Mouse (Mus musculus) MEL (cell line): ENCODE measurements around the gene Mrgprg. TPM values are rescaled to one million over a fixed set of nuclear protein-coding genes. Genes with fewer than 3 reads are reported as not detected.

Experiments
- DNase-seq: peaks from one replicate; pipeline ENCODE4 v3.0.0; 2011; ENCODE audit warnings: low read depth, low spot score
- H3K27ac ChIP-seq: 2 replicates; pipeline ENCODE4 v1.5.1; 2012; ENCODE audit warnings: low read depth, mild to moderate bottlenecking, control low read depth, low read length, moderate library complexity; ENCODE audit not compliant: control insufficient read depth
- H3K27me3 ChIP-seq, 2 experiments: fragments of 150-350 bp in 1 of 2; sonication (generic) in 1 of 2; 2 replicates each; pipeline ENCODE4 v1.6.1; 2012; ENCODE audit warnings: low read length in 2 of 2, mild to moderate bottlenecking in 2 of 2, improper control_type of control experiment in 1 of 2, moderate library complexity in 1 of 2; ENCODE audit not compliant: insufficient read depth in 2 of 2, control insufficient read depth in 1 of 2
- H3K36me3 ChIP-seq, 2 experiments: 2 replicates each; pipeline ENCODE4 v1.6.1; 2012 to 2014; ENCODE audit warnings: low read length in 2 of 2, improper control_type of control experiment in 1 of 2, inconsistent platforms in 1 of 2, mild to moderate bottlenecking in 1 of 2; ENCODE audit not compliant: insufficient read depth in 2 of 2, control insufficient read depth in 1 of 2
- H3K4me1 ChIP-seq, 2 experiments: fragments of 150-350 bp in 1 of 2; sonication (generic) in 1 of 2; 2 replicates each; pipeline ENCODE4 v1.6.1; 2012; ENCODE audit warnings: low read length in 2 of 2, improper control_type of control experiment in 1 of 2, mild to moderate bottlenecking in 1 of 2; ENCODE audit not compliant: insufficient read depth in 2 of 2, control insufficient read depth in 1 of 2
- H3K4me3 ChIP-seq, 2 experiments: fragments of 150-350 bp in 1 of 2; sonication (generic) in 1 of 2; 2 replicates each; pipeline ENCODE4 v1.5.1; 2012; ENCODE audit warnings: low read depth in 2 of 2, low read length in 2 of 2, mild to moderate bottlenecking in 2 of 2, moderate library complexity in 2 of 2, control low read depth in 1 of 2, improper control_type of control experiment in 1 of 2; ENCODE audit not compliant: control insufficient read depth in 1 of 2, insufficient read depth in 1 of 2
- H3K79me2 ChIP-seq: 2 replicates; pipeline ENCODE4 v1.6.1; 2012; ENCODE audit warnings: mild to moderate bottlenecking, low read length, moderate library complexity; ENCODE audit not compliant: control insufficient read depth, poor library complexity, insufficient read depth
- H3K9ac ChIP-seq: 2 replicates; pipeline ENCODE4 v1.6.1; 2012; ENCODE audit warnings: low read depth, mild to moderate bottlenecking, control low read depth, low read length, moderate library complexity; ENCODE audit not compliant: control insufficient read depth, poor library complexity, severe bottlenecking
- H3K9me3 ChIP-seq: fragments of 150-350 bp; sonication (generic); replicated peaks from 2 replicates; pipeline ENCODE4 v1.6.1; 2012; ENCODE audit warnings: mild to moderate bottlenecking, low read length, improper control_type of control experiment, moderate library complexity; ENCODE audit not compliant: insufficient read depth
- BHLHE40 ChIP-seq: IDR thresholded peaks from 2 replicates; pipeline ENCODE4 v1.6.1; 2012; ENCODE audit warnings: low read depth, mild to moderate bottlenecking, inconsistent platforms, low read length, improper control_type of control experiment, borderline replicate concordance
- CHD2 ChIP-seq: IDR thresholded peaks from 2 replicates; pipeline ENCODE4 v1.6.1; 2011; ENCODE audit warnings: low read length, improper control_type of control experiment
- CTCF ChIP-seq, 3 experiments: IDR thresholded peaks in 2 of 3; conservative IDR thresholded peaks in 1 of 3; 2 replicates each; pipeline ENCODE4 v1.5.1; 2011 to 2012; ENCODE audit warnings: low read length in 3 of 3, low read depth in 2 of 3, mild to moderate bottlenecking in 2 of 3, improper control_type of control experiment in 1 of 3, inconsistent platforms in 1 of 3, mixed read lengths in 1 of 3, moderate library complexity in 1 of 3; ENCODE audit not compliant: control insufficient read depth in 1 of 3, insufficient read depth in 1 of 3, poor library complexity in 1 of 3, severe bottlenecking in 1 of 3
- E2F4 ChIP-seq: IDR thresholded peaks from 2 replicates; pipeline ENCODE4 v1.6.1; 2011; ENCODE audit warnings: low read depth, low read length, improper control_type of control experiment, borderline replicate concordance
- ETS1 ChIP-seq: IDR thresholded peaks from 2 replicates; pipeline ENCODE4 v1.6.1; 2012; ENCODE audit warnings: low read depth, mild to moderate bottlenecking, inconsistent platforms, low read length, improper control_type of control experiment, moderate library complexity
- GABPA ChIP-seq: IDR thresholded peaks from 2 replicates; pipeline ENCODE4 v1.6.1; 2012; ENCODE audit warnings: low read depth, mild to moderate bottlenecking, inconsistent platforms, low read length, improper control_type of control experiment, moderate library complexity
- HCFC1 ChIP-seq: IDR thresholded peaks from 2 replicates; pipeline ENCODE4 v1.6.1; 2012; ENCODE audit warnings: low read depth, mild to moderate bottlenecking, inconsistent platforms, low read length, improper control_type of control experiment, moderate library complexity
- KAT2A ChIP-seq: conservative IDR thresholded peaks from 2 replicates; pipeline ENCODE4 v1.6.1; 2012; ENCODE audit warnings: low read depth, low read length, improper control_type of control experiment, inconsistent platforms
- MAFK ChIP-seq: IDR thresholded peaks from 2 replicates; pipeline ENCODE4 v1.6.1; 2011; ENCODE audit warnings: low read depth, mild to moderate bottlenecking, low read length, improper control_type of control experiment, borderline replicate concordance
- MAX ChIP-seq: IDR thresholded peaks from 2 replicates; pipeline ENCODE4 v1.6.1; 2011; ENCODE audit warnings: low read length, improper control_type of control experiment
- MAZ ChIP-seq: IDR thresholded peaks from 2 replicates; pipeline ENCODE4 v1.6.1; 2012; ENCODE audit warnings: low read depth, mild to moderate bottlenecking, inconsistent platforms, low read length, improper control_type of control experiment
- MYB ChIP-seq: IDR thresholded peaks from 2 replicates; pipeline ENCODE4 v1.6.1; 2011; ENCODE audit warnings: mild to moderate bottlenecking, low read depth, low read length, improper control_type of control experiment
- MYC ChIP-seq: IDR thresholded peaks from 2 replicates; pipeline ENCODE4 v1.6.1; 2011; ENCODE audit warnings: low read depth, mild to moderate bottlenecking, low read length, improper control_type of control experiment, moderate library complexity
- NELFE ChIP-seq: IDR thresholded peaks from 2 replicates; pipeline ENCODE4 v1.6.1; 2011; ENCODE audit warnings: low read depth, low read length, improper control_type of control experiment
- NRF1 ChIP-seq: IDR thresholded peaks from 2 replicates; pipeline ENCODE4 v1.6.1; 2014; ENCODE audit warnings: low read depth, mild to moderate bottlenecking, inconsistent platforms, low read length, improper control_type of control experiment, moderate library complexity; ENCODE audit not compliant: poor library complexity, insufficient read depth, severe bottlenecking
- POLR2A ChIP-seq, 2 experiments: IDR thresholded peaks; 2 replicates each; pipeline ENCODE4 v1.6.1; 2011 to 2012; ENCODE audit warnings: low read length in 2 of 2, mild to moderate bottlenecking in 2 of 2, control low read depth in 1 of 2, improper control_type of control experiment in 1 of 2, low read depth in 1 of 2, moderate library complexity in 1 of 2; ENCODE audit not compliant: control insufficient read depth in 1 of 2, insufficient read depth in 1 of 2, poor library complexity in 1 of 2
- RAD21 ChIP-seq: IDR thresholded peaks from 2 replicates; pipeline ENCODE4 v1.6.1; 2011; ENCODE audit warnings: mild to moderate bottlenecking, low read depth, low read length, improper control_type of control experiment
- SMC3 ChIP-seq: IDR thresholded peaks from 2 replicates; pipeline ENCODE4 v1.6.1; 2011; ENCODE audit warnings: low read depth, low read length, improper control_type of control experiment
- TCF12 ChIP-seq: IDR thresholded peaks from 2 replicates; pipeline ENCODE4 v1.6.1; 2014; ENCODE audit warnings: low read depth, mild to moderate bottlenecking, inconsistent platforms, low read length, improper control_type of control experiment, moderate library complexity
- UBTF ChIP-seq: IDR thresholded peaks from 2 replicates; pipeline ENCODE4 v1.6.1; 2012; ENCODE audit warnings: low read depth, mild to moderate bottlenecking, inconsistent platforms, low read length, improper control_type of control experiment, moderate library complexity, borderline replicate concordance; ENCODE audit not compliant: insufficient read depth
- USF2 ChIP-seq, 2 experiments: IDR thresholded peaks; 2 replicates each; pipeline ENCODE4 v1.6.1; 2011 to 2012; ENCODE audit warnings: improper control_type of control experiment in 2 of 2, low read length in 2 of 2, borderline replicate concordance in 1 of 2, inconsistent platforms in 1 of 2, low read depth in 1 of 2, mild to moderate bottlenecking in 1 of 2; ENCODE audit not compliant: insufficient read depth in 1 of 2
- ZC3H11A ChIP-seq: IDR thresholded peaks from 2 replicates; pipeline ENCODE4 v1.6.1; 2012; ENCODE audit warnings: low read depth, mild to moderate bottlenecking, inconsistent platforms, low read length, improper control_type of control experiment
- ZNF384 ChIP-seq: IDR thresholded peaks from 2 replicates; pipeline ENCODE4 v1.6.1; 2012; ENCODE audit warnings: low read depth, mild to moderate bottlenecking, inconsistent platforms, low read length, improper control_type of control experiment
- polyA plus RNA-seq, 2 experiments: library from polyadenylated mRNA; stranded (reverse) in 1 of 2; unstranded in 1 of 2; fragments of >175 nt in 1 of 2; fragments of >200 nt in 1 of 2; gene quantifications; 2 replicates each; pipeline versions ENCODE4 v1.2.1 to v1.2.4; 2012; ENCODE audit warnings: low replicate concordance in 2 of 2, low read depth in 1 of 2; ENCODE audit not compliant: insufficient read length in 2 of 2, insufficient read depth in 1 of 2, missing spikeins in 1 of 2
- total RNA-seq: library from RNA; depleted of rRNA; stranded (reverse); fragments of 300-350 nt; gene quantifications from 2 replicates; pipeline ENCODE4 v1.2.3, GENCODE M21; 2012

Gene Mrgprg
- total and polyA plus RNA-seq, 3 experiments: not detected

DNA sequence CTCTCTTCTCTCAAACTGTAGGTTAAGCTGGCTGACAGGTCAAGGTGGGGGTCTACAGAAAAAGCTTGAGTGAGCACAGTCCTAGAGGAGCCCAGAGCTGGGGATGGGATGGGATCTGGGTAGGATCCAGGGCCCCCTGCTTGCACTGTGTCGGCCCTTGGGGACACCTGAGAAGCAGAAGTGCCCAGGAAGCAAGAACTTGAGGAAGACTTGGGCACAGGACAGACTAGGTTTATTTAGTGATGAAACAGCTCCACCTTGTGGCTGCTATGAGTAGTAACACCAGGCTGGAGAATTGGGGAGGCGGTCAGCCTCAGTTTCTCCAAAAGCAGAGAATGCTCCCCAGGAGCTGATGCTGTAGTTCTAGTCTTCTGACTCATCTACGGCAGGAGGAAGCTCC lies 3.0 kb downstream of the Mrgprg start:
- Histone ChIP-seq H3K36me3 (no peaks in the 10 kb centered on the region), H3K9ac (no peak overlapping the region), H3K4me3 (no peak overlapping the region), H3K4me1 (no peaks in the 10 kb centered on the region), H3K79me2 (no peaks in the 10 kb centered on the region), H3K27me3 (no peaks in the 10 kb centered on the region; a peak in 2 of 4 replicates), H3K27ac (no peak overlapping the region), H3K9me3 (no peaks in the 10 kb centered on the region)
- peak; percentile 63 to 92 (median 78) for TF ChIP-seq CTCF (IDR thresholded peaks at IDR 0.05 in 2 of 3, conservative IDR thresholded peaks at IDR 0.05 in 1 of 3; ENCODE audit: control insufficient read depth in 1 of 3, insufficient read depth in 1 of 3, low read depth in 2 of 3, low read length in 3 of 3, poor library complexity in 1 of 3, severe bottlenecking in 1 of 3)
- no peak for TF ChIP-seq CHD2
- no peak for TF ChIP-seq KAT2A
- peak; percentile 91 for TF ChIP-seq RAD21
- no peak for TF ChIP-seq TCF12
- no peak for TF ChIP-seq MAFK
- TF ChIP-seq E2F4: no peak
- no peak for TF ChIP-seq MAX
- TF ChIP-seq ZC3H11A: peak; percentile 77
- TF ChIP-seq NRF1: no peak
- peak; percentile 87 for TF ChIP-seq SMC3
- no peak for TF ChIP-seq ZNF384
- no peak for TF ChIP-seq POLR2A (IDR thresholded peaks at IDR 0.05; ENCODE audit: control insufficient read depth in 1 of 2, insufficient read depth in 1 of 2, low read depth in 1 of 2, low read length in 2 of 2, poor library complexity in 1 of 2)
- TF ChIP-seq MYC: 0 out of 2 replicates have a peak, but pooled peaks have one; percentile 21
- peak; percentile 72 for DNase-seq

DNA sequence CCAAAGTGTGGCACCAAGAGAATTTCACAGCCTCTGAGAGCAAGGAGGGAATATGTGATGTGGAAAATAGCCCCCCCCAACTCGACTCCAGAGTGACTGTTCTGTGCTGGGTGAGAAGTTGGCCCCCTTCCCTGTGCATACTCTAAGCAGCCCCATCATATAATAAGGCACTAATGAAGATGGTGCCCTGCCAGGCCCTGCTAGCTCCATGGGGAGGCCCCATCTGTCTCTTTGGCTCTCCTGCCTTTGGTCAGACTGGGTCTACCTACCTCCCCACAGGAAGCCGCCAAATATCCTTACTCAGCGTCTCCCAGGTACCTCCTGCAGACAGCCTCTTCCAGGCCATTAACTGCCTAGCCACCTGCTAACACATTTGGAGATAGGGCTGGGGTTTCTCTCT lies 7.8 kb downstream of the Mrgprg start:
- no peaks in the 10 kb centered on the region for H3K9me3 ChIP-seq
- no peaks in the 10 kb centered on the region; the same call in 1 of the 2 replicates for H3K79me2 ChIP-seq
- no peaks in the 10 kb centered on the region; a peak in 1 of 4 replicates for H3K27me3 ChIP-seq
- H3K9ac ChIP-seq: no peak overlapping the region
- no peak for DNase-seq
- H3K36me3 ChIP-seq: peaks cover 0 to 12% of the 10 kb centered on the region in 2 experiments; a peak in 2 of 4 replicates
- H3K27ac ChIP-seq: no peak overlapping the region
- TF ChIP-seq GABPA (no peak), SMC3 (no peak), BHLHE40 (no peak), ZC3H11A (no peak), KAT2A (no peak), HCFC1 (no peak), USF2 (IDR thresholded peaks at IDR 0.05; ENCODE audit: borderline replicate concordance in 1 of 2, insufficient read depth in 1 of 2, low read depth in 1 of 2, low read length in 2 of 2) (no peak), UBTF (no peak), NRF1 (no peak), ETS1 (no peak), MYB (no peak), MAZ (no peak), NELFE (no peak), CHD2 (no peak)
- H3K4me1 ChIP-seq: peaks cover 2 to 24% of the 10 kb centered on the region in 2 experiments; a peak in 3 of 4 replicates
- no peak overlapping the region for H3K4me3 ChIP-seq
